Mouse (Mus musculus): ENCODE measurements at regions not wholly inside any gene's neighbourhood (a gene's known extent, or its start where the extent isn't known, plus 50 kb on each side); places are given as distances from the start of the nearest gene placed in this dataset.

GRCm38 (mm10) chr3:146345946-146346345 is 58.5 kb upstream of the Ssx2ip start:
- H3K4me2 ChIP-seq (ENCODE audit: insufficient read depth, low read depth, poor library complexity, severe bottlenecking), result no peak overlapping the region
- peaks cover 3% of the 10 kb centered on the region for H3K9me3 ChIP-seq (replicated peaks; ENCODE audit: low read length)
- no peak overlapping the region for H3K4me3 ChIP-seq (replicated peaks in 1 of 3; ENCODE audit: low read depth in 2 of 3, low read length in 2 of 3, poor library complexity in 1 of 3)
- no peaks in the 10 kb centered on the region for H3K36me3 ChIP-seq (replicated peaks in 1 of 2; ENCODE audit: control insufficient read depth in 1 of 2, insufficient read depth in 1 of 2, low read length in 1 of 2)
- H3K27ac ChIP-seq (ENCODE audit: insufficient read depth, low read depth), result no peak overlapping the region
- H3K79me2 ChIP-seq (replicated peaks; ENCODE audit: control insufficient read depth, extremely low read depth, insufficient read depth, poor library complexity, severe bottlenecking), result no peaks in the 10 kb centered on the region
- no peak overlapping the region for H3K9ac ChIP-seq (ENCODE audit: insufficient read depth, low read depth)
- peaks cover 0 to 4% of the 10 kb centered on the region in 2 experiments; a peak in 3 of 4 replicates for H3K4me1 ChIP-seq (ENCODE audit: control insufficient read depth in 1 of 2, insufficient read depth in 2 of 2)
- in situ Hi-C loops (cut with MboI; ENCODE audit: low pct_ligation_motif_present, low pct_unique_long_range_greater_than_20kb, low sequenced_read_pairs), result loop anchor here (10.0 kb wide), 3 partner anchors 149 to 599 kb away; partner anchors contain the start of genes Gng5 and Spata1
- TF ChIP-seq BHLHE40 (IDR thresholded peaks at IDR 0.05; ENCODE audit: low read depth, low read length) (no peak), JUN (IDR thresholded peaks at IDR 0.05; ENCODE audit: insufficient read depth, low read depth, low read length) (no peak), ZNF384 (IDR thresholded peaks at IDR 0.05; ENCODE audit: low read depth, low read length) (no peak), MAFK (IDR thresholded peaks at IDR 0.05; ENCODE audit: insufficient replicate concordance, low read length) (no peak), PAX5 (IDR thresholded peaks at IDR 0.05; ENCODE audit: low read length) (no peak), UBTF (IDR thresholded peaks at IDR 0.05; ENCODE audit: low read depth, low read length) (no peak), ZMIZ1 (IDR thresholded peaks at IDR 0.05; ENCODE audit: low read depth, low read length) (no peak), JUND (conservative IDR thresholded peaks at IDR 0.05; ENCODE audit: low read depth, low read length) (no peak), MAX (IDR thresholded peaks at IDR 0.05; ENCODE audit: low read length) (no peak), MXI1 (IDR thresholded peaks at IDR 0.05; ENCODE audit: low read depth, low read length) (no peak)
- peaks cover 9% of the 10 kb centered on the region for H3K27me3 ChIP-seq (replicated peaks)
- dilution Hi-C loops (cut with MboI; ENCODE audit: extremely low pct_ligation_motif_present, extremely low pct_unique_long_range_greater_than_20kb, low sequenced_read_pairs), result no loop called here
- DNase-seq (ENCODE audit: extremely low read depth), result no peak

GRCm38 (mm10) chr3:146347311-146347710 is 57.1 kb upstream of the Ssx2ip start:
- DNase-seq (ENCODE audit: extremely low read depth), result no peak
- dilution Hi-C loops (cut with MboI; ENCODE audit: extremely low pct_ligation_motif_present, extremely low pct_unique_long_range_greater_than_20kb, low sequenced_read_pairs), result no loop called here

More at GRCm38 (mm10) chr3:146347311-146347710, 57.1 kb upstream of the Ssx2ip start:
- Histone ChIP-seq H3K9ac (ENCODE audit: insufficient read depth, low read depth) (no peak overlapping the region), H3K36me3 (replicated peaks in 1 of 2; ENCODE audit: control insufficient read depth in 1 of 2, insufficient read depth in 1 of 2, low read length in 1 of 2) (no peaks in the 10 kb centered on the region), H3K79me2 (replicated peaks; ENCODE audit: control insufficient read depth, extremely low read depth, insufficient read depth, poor library complexity, severe bottlenecking) (no peaks in the 10 kb centered on the region), H3K9me3 (replicated peaks; ENCODE audit: low read length) (peaks cover 3% of the 10 kb centered on the region), H3K4me3 (replicated peaks in 1 of 3; ENCODE audit: low read depth in 2 of 3, low read length in 2 of 3, poor library complexity in 1 of 3) (no peak overlapping the region), H3K27me3 (replicated peaks) (peaks cover 9% of the 10 kb centered on the region), H3K4me1 (ENCODE audit: control insufficient read depth in 1 of 2, insufficient read depth in 2 of 2) (peaks cover 0 to 4% of the 10 kb centered on the region in 2 experiments; a peak in 3 of 4 replicates), H3K4me2 (ENCODE audit: insufficient read depth, low read depth, poor library complexity, severe bottlenecking) (no peak overlapping the region), H3K27ac (ENCODE audit: insufficient read depth, low read depth) (no peak overlapping the region)
- in situ Hi-C loops (cut with MboI; ENCODE audit: low pct_ligation_motif_present, low pct_unique_long_range_greater_than_20kb, low sequenced_read_pairs), result loop anchor here (10.0 kb wide), 3 partner anchors 147 to 597 kb away; partner anchors contain the start of genes Gng5 and Spata1
- TF ChIP-seq ETS1 (conservative IDR thresholded peaks at IDR 0.05; ENCODE audit: low read depth, low read length) (no peak), SMC3 (IDR thresholded peaks at IDR 0.05; ENCODE audit: low read depth, low read length) (no peak), E2F4 (IDR thresholded peaks at IDR 0.05; ENCODE audit: insufficient replicate concordance, low read depth, low read length) (no peak), USF1 (IDR thresholded peaks at IDR 0.05; ENCODE audit: low read depth, low read length) (no peak), ZMIZ1 (IDR thresholded peaks at IDR 0.05; ENCODE audit: low read depth, low read length) (no peak), JUND (conservative IDR thresholded peaks at IDR 0.05; ENCODE audit: low read depth, low read length) (no peak), EP300 (IDR thresholded peaks at IDR 0.05; ENCODE audit: low read length) (no peak), CHD2 (IDR thresholded peaks at IDR 0.05; ENCODE audit: low read length) (no peak), MAZ (IDR thresholded peaks at IDR 0.05; ENCODE audit: low read depth, low read length) (no peak), ZC3H11A (IDR thresholded peaks at IDR 0.05; ENCODE audit: low read depth, low read length) (no peak), TCF12 (IDR thresholded peaks at IDR 0.05; ENCODE audit: low read depth, low read length) (no peak), JUN (IDR thresholded peaks at IDR 0.05; ENCODE audit: insufficient read depth, low read depth, low read length) (no peak), HCFC1 (IDR thresholded peaks at IDR 0.05; ENCODE audit: low read depth, low read length) (no peak), POLR2AphosphoS2 (IDR thresholded peaks at IDR 0.05; ENCODE audit: low read depth, low read length) (no peak), BHLHE40 (IDR thresholded peaks at IDR 0.05; ENCODE audit: low read depth, low read length) (no peak), NELFE (IDR thresholded peaks at IDR 0.05; ENCODE audit: low read depth, low read length) (no peak), ZNF384 (IDR thresholded peaks at IDR 0.05; ENCODE audit: low read depth, low read length) (no peak), KAT2A (IDR thresholded peaks at IDR 0.05; ENCODE audit: insufficient replicate concordance, low read length) (no peak), ZKSCAN1 (IDR thresholded peaks at IDR 0.05; ENCODE audit: borderline replicate concordance, low read depth, low read length) (no peak)
